Mouse (Mus musculus) adrenal gland, adult (tissue): ENCODE measurements at regions not wholly inside any gene's neighbourhood (a gene's known extent, or its start where the extent isn't known, plus 50 kb on each side); places are given as distances from the start of the nearest gene placed in this dataset.

Source experiments
- DNase-seq, 2 experiments: peaks; one replicate each; pipeline ENCODE4 v3.0.0; 2022 to 2023; ENCODE audit warnings: low spot score in 1 of 2; ENCODE audit not compliant: inconsistent age in 2 of 2

DNA sequence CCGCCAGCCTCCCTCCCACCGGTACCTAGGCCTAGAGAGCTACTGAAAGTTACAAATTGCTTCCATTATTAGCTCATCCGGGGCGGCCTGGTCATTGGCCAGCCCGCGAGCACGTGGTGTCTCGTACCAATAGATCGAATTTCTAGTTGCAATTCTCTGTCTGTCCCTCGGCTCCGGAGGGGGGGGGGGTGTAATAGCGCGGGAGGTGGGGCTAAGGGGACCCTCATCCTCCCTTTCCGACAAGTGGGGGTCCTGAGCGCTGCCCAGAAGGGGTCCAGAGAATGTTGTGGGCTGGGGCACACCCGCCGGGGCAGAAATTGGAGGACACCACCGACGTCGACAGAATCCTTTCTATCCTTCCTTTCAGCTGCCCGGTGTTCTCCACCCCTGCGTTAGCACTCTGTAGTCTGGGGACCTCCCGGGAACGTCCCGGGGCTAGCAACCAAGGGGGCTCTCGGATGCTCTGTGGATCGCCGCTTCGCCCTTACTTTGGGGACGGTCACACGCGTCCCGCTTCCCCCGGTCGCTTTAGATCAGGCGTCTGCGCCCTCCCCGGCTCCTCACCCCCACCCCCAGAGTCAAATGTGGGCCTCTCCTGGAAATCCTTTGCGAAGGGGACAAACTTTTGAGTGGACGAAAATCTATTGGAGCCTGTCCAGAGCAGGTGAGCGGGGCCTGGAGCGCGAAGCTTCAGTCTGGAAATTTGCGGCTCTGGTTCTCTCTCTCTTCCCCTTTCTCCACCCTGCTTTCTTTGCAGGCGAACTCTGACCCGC lies 64.6 kb downstream of the Smug1 start:
- peak; percentile 68 to 84 for DNase-seq

DNA sequence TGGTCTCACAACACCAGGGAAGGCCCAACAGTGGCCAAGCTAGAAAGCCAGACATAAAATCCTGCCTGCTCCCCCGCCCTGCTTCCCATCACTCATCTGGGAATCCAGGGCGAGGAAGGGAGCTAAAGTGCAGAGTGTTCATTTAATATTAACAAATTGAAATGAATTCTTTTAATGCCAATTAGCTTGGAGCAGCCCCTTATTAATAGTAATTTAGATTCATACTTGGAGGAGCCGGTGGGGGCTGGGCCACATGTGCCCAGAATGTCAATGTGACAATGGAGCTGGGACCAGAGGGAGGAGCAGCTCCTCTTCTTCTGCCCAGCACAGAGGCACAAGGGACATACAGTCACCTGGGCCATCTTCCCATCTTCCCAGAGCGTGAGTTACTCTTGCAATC lies 66.8 kb downstream of the Smug1 start:
- no peak for DNase-seq

- DNase-seq: peak; percentile 44 to 65
These were observed 72.4 kb downstream of the Smug1 start for GRCm38 (mm10) chr15:103094457-103094856.

- peak; percentile 20 to 40 for DNase-seq
These were observed 73.2 kb downstream of the Smug1 start for GRCm38 (mm10) chr15:103093655-103094054.

GRCm38 (mm10) chr15:103092496-103092895 lies 73.8 kb downstream of the Hoxc4 start:
- no peak for DNase-seq

- peak; percentile 16 to 44 for DNase-seq
These were observed 71.8 kb downstream of the Hoxc4 start for GRCm38 (mm10) chr15:103090280-103091164.

GRCm38 (mm10) chr15:103089852-103090251 lies 71.1 kb downstream of the Hoxc4 start:
- no peak for DNase-seq

GRCm38 (mm10) chr15:103089440-103089839 lies 70.7 kb downstream of the Hoxc4 start:
- no peak for DNase-seq

DNA sequence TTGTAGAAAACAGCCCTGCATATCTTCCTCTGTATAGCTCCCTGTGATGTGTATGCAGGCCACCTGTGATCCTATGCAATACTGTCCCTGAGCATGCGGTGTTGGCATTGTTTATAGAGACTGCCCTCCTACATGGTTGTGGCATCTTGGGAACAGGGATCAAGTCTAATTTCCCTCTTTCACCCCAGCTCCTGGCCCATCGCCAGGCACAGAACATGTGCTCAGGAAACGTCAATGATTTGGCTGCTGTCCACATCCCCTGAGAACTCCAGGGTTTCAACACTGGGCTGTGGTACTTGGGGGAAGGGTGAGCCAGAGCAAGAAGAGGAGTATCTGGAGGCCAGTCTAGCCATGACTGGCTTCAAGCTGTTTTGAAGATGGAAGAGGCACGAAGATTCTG lies 68.5 kb downstream of the Hoxc4 start:
- DNase-seq: peak; percentile 72 to 86

- no peak for DNase-seq
These were observed 67.9 kb downstream of the Hoxc4 start for GRCm38 (mm10) chr15:103086672-103087069.
